10 mouse cellular contexts compared by ENCODE assay signal in genomic region chr9:57744462-57745091, GRCm38 (mm10). TPM values are rescaled to one million over a fixed set of nuclear protein-coding genes. Genes with fewer than 3 reads are reported as not detected.
DNase-seq lines count a peak whose midpoint lies in the region; ATAC-seq and TF ChIP-seq lines count a peak whose summit lies in the region.
"Had no signal": no experiment of that assay in that cellular context is flagged by ENCODE, and none has a peak within 500 bp of the region (broad histone marks: within the 10 kb centered on the region; RNA-seq: fewer than 3 reads in every experiment).

No protein-coding gene starts in this region.

- H3K36me3 ChIP-seq in heart, embryonic 10.5 days = peaks cover 95% of the 10 kb centered on the region
- H3K36me3 ChIP-seq in heart, embryonic 11.5 days (ENCODE audit: control insufficient read depth, insufficient read depth, low read length) = peaks cover 35% of the 10 kb centered on the region
- peaks cover 82% of the 10 kb centered on the region for H3K36me3 ChIP-seq in embryonic facial prominence, embryonic 14.5 days (ENCODE audit: control insufficient read depth, insufficient read depth, low read length)
- H3K36me3 ChIP-seq in liver, embryonic 11.5 days (ENCODE audit: control insufficient read depth, insufficient read depth, low read length) = peaks cover 42% of the 10 kb centered on the region
- peaks cover 68% of the 10 kb centered on the region for H3K36me3 ChIP-seq in small intestine, adult 2 months (ENCODE audit: control insufficient read depth, insufficient read depth, low read length)

- ATAC-seq in heart, embryonic 11.5 days (replicated peaks; ENCODE audit: insufficient number of reproducible peaks, low FRiP score, low TSS enrichment) = no peak
- 0 out of 2 replicates have a peak, but pooled peaks have one; percentile 33 for ATAC-seq in embryonic facial prominence, embryonic 14.5 days (ENCODE audit: low read depth)
- no peak for ATAC-seq in liver, embryonic 11.5 days (replicated peaks; ENCODE audit: low FRiP score)

- H3K27me3 ChIP-seq in heart, embryonic 10.5 days (ENCODE audit: insufficient read depth, poor library complexity, severe bottlenecking) = no peaks in the 10 kb centered on the region
- no peaks in the 10 kb centered on the region for H3K27me3 ChIP-seq in heart, embryonic 11.5 days (ENCODE audit: control insufficient read depth, insufficient read depth, low read length)
- H3K27me3 ChIP-seq in embryonic facial prominence, embryonic 14.5 days (replicated peaks; ENCODE audit: control insufficient read depth, insufficient read depth, low read length) = no peaks in the 10 kb centered on the region
- no peaks in the 10 kb centered on the region for H3K27me3 ChIP-seq in liver, embryonic 11.5 days (replicated peaks; ENCODE audit: control insufficient read depth, insufficient read depth, low read length)
- no peaks in the 10 kb centered on the region for H3K27me3 ChIP-seq in small intestine, adult 2 months (ENCODE audit: control insufficient read depth, insufficient read depth, low read length)
- H3K27me3 ChIP-seq: limb, embryonic 15.5 days had no signal

- no peak overlapping the region for H3K4me2 ChIP-seq in heart, embryonic 11.5 days
- H3K4me2 ChIP-seq in embryonic facial prominence, embryonic 14.5 days (ENCODE audit: low read depth, low read length) = no peak overlapping the region
- no peak overlapping the region for H3K4me2 ChIP-seq in liver, embryonic 11.5 days
- H3K4me2 ChIP-seq: limb, embryonic 15.5 days had no signal

- no peak overlapping the region for H3K9ac ChIP-seq in heart, embryonic 11.5 days (ENCODE audit: low read depth, low read length)
- H3K9ac ChIP-seq in embryonic facial prominence, embryonic 14.5 days (ENCODE audit: low read depth, low read length) = no peak overlapping the region
- no peak overlapping the region for H3K9ac ChIP-seq in liver, embryonic 11.5 days (ENCODE audit: low read depth, low read length)
- H3K9ac ChIP-seq: limb, embryonic 15.5 days had no signal

- H3K4me3 ChIP-seq in heart, embryonic 10.5 days = no peak overlapping the region
- H3K4me3 ChIP-seq in heart, embryonic 11.5 days (ENCODE audit: low read depth, low read length) = no peak overlapping the region
- no peak overlapping the region for H3K4me3 ChIP-seq in embryonic facial prominence, embryonic 14.5 days (ENCODE audit: low read depth, low read length)
- no peak overlapping the region for H3K4me3 ChIP-seq in liver, embryonic 11.5 days (ENCODE audit: low read depth, low read length)
- H3K4me3 ChIP-seq in small intestine, adult 2 months (ENCODE audit: low read depth, low read length) = no peak overlapping the region
- H3K4me3 ChIP-seq: limb, embryonic 15.5 days had no signal

- WGBS in heart, embryonic 10.5 days = 66% methylated on average over 3 of the region's 3 CpGs
- WGBS in heart, embryonic 11.5 days (ENCODE audit: insufficient replicate concordance) = 63% methylated on average over 3 of the region's 3 CpGs
- WGBS in embryonic facial prominence, embryonic 14.5 days = 64% methylated on average over 3 of the region's 3 CpGs
- WGBS in liver, embryonic 11.5 days = 69% methylated on average over 3 of the region's 3 CpGs
- WGBS in small intestine, adult 2 months = 58% methylated on average over 3 of the region's 3 CpGs

- H3K27ac ChIP-seq in heart, embryonic 10.5 days = no peak overlapping the region
- H3K27ac ChIP-seq in heart, embryonic 11.5 days (ENCODE audit: low read depth, low read length) = no peak overlapping the region
- no peak overlapping the region for H3K27ac ChIP-seq in embryonic facial prominence, embryonic 14.5 days (replicated peaks; ENCODE audit: low read depth, low read length)
- H3K27ac ChIP-seq in liver, embryonic 11.5 days (ENCODE audit: low read depth, low read length) = no peak overlapping the region
- H3K27ac ChIP-seq in small intestine, adult 2 months (ENCODE audit: insufficient read depth, low read depth, low read length) = no peak overlapping the region
- H3K27ac ChIP-seq: limb, embryonic 15.5 days had no signal

- H3K4me1 ChIP-seq in heart, embryonic 10.5 days = no peaks in the 10 kb centered on the region
- no peaks in the 10 kb centered on the region for H3K4me1 ChIP-seq in heart, embryonic 11.5 days (ENCODE audit: control insufficient read depth, insufficient read depth, low read length)
- H3K4me1 ChIP-seq in embryonic facial prominence, embryonic 14.5 days (ENCODE audit: control insufficient read depth, insufficient read depth, low read length) = no peaks in the 10 kb centered on the region
- H3K4me1 ChIP-seq in liver, embryonic 11.5 days (replicated peaks; ENCODE audit: control insufficient read depth, insufficient read depth, low read length) = no peaks in the 10 kb centered on the region
- H3K4me1 ChIP-seq in small intestine, adult 2 months (ENCODE audit: control insufficient read depth, insufficient read depth, insufficient read length, low read length) = peaks cover 14% of the 10 kb centered on the region; the same call in 1 of the 2 replicates
- H3K4me1 ChIP-seq: limb, embryonic 15.5 days had no signal

- DNase-seq in heart, embryonic 10.5 days (ENCODE audit: low spot score) = peak; percentile 75
- DNase-seq in CD4-positive helper T cell, adult 2 months (ENCODE audit: low read depth, low spot score) = peak; percentile 71
- peak; percentile 69 for DNase-seq in adipocyte (ENCODE audit: low spot score)
- DNase-seq in embryonic facial prominence, embryonic 14.5 days (ENCODE audit: low spot score) = peak; percentile 69
- DNase-seq in liver, embryonic 11.5 days (ENCODE audit: low spot score) = peak; percentile 34
- no peak for DNase-seq in left cerebral cortex, adult 11 months (ENCODE audit: low spot score)

- TF ChIP-seq POLR2A in small intestine, adult 2 months (IDR thresholded peaks at IDR 0.05; ENCODE audit: low read depth, low read length) = no peak

- peak; percentile 23; the same call in 1 of the 2 replicates for TF ChIP-seq CTCF in small intestine, adult 2 months (IDR thresholded peaks at IDR 0.05; ENCODE audit: extremely low read depth, insufficient read length, insufficient replicate concordance, low read depth, low read length)

- H3K9me3 ChIP-seq in heart, embryonic 10.5 days = no peaks in the 10 kb centered on the region
- no peaks in the 10 kb centered on the region for H3K9me3 ChIP-seq in heart, embryonic 11.5 days (replicated peaks; ENCODE audit: control insufficient read depth, low read length)
- H3K9me3 ChIP-seq in embryonic facial prominence, embryonic 14.5 days (ENCODE audit: control insufficient read depth, low read length) = no peaks in the 10 kb centered on the region
- no peaks in the 10 kb centered on the region for H3K9me3 ChIP-seq in liver, embryonic 11.5 days (ENCODE audit: control insufficient read depth, low read length)
- H3K9me3 ChIP-seq: limb, embryonic 15.5 days had no signal

RNA-seq across cellular contexts. Expression of gene Clk3, which starts 21.1 kb away (rescaled TPM):
- 70.6 and 79.7 TPM in 2 replicates for polyA plus RNA-seq in heart, embryonic 10.5 days (2016; fragmentation: Nextera tagmentation; extraction: Ambion mirVana)
- polyA plus RNA-seq in heart, embryonic 11.5 days (2014; fragmentation: Nextera tagmentation; extraction: Ambion mirVana) = 64.2 and 73.5 TPM in 2 replicates
- polyA plus RNA-seq in embryonic facial prominence, embryonic 14.5 days (2014; fragmentation: Nextera tagmentation; extraction: Ambion mirVana) = 54.7 and 59.6 TPM in 2 replicates
- 85.0 and 85.1 TPM in 2 replicates for polyA plus RNA-seq in liver, embryonic 11.5 days (2014; fragmentation: Nextera tagmentation; extraction: Ambion mirVana)
- polyA plus RNA-seq in small intestine, adult 2 months (2012; rRNA removed) = 30.7 and 66.1 TPM in 2 replicates

RNA-seq across cellular contexts. Expression of gene Edc3, which starts 36.2 kb away (rescaled TPM):
- 24.7 and 28.5 TPM in 2 replicates for polyA plus RNA-seq in heart, embryonic 10.5 days (2016; fragmentation: Nextera tagmentation; extraction: Ambion mirVana)
- polyA plus RNA-seq in heart, embryonic 11.5 days (2014; fragmentation: Nextera tagmentation; extraction: Ambion mirVana) = 14.3 and 15.5 TPM in 2 replicates
- 22.1 and 25.0 TPM in 2 replicates for polyA plus RNA-seq in embryonic facial prominence, embryonic 14.5 days (2014; fragmentation: Nextera tagmentation; extraction: Ambion mirVana)
- polyA plus RNA-seq in liver, embryonic 11.5 days (2014; fragmentation: Nextera tagmentation; extraction: Ambion mirVana) = 22.2 and 23.5 TPM in 2 replicates
- polyA plus RNA-seq in small intestine, adult 2 months (2012; rRNA removed) = 3.7 and 8.0 TPM in 2 replicates

RNA-seq across cellular contexts. Expression of gene Cyp1a1, which starts 56.8 kb away (rescaled TPM):
- 0.05 TPM in 1 of 2 replicates, not detected in the other for polyA plus RNA-seq in heart, embryonic 10.5 days (2016; fragmentation: Nextera tagmentation; extraction: Ambion mirVana)
- polyA plus RNA-seq in heart, embryonic 11.5 days (2014; fragmentation: Nextera tagmentation; extraction: Ambion mirVana) = not detected in 2 replicates
- polyA plus RNA-seq in embryonic facial prominence, embryonic 14.5 days (2014; fragmentation: Nextera tagmentation; extraction: Ambion mirVana) = 0.08 TPM in 1 of 2 replicates, not detected in the other
- 0.66 and 0.92 TPM in 2 replicates for polyA plus RNA-seq in liver, embryonic 11.5 days (2014; fragmentation: Nextera tagmentation; extraction: Ambion mirVana)
- polyA plus RNA-seq in small intestine, adult 2 months (2012; rRNA removed) = 0.51 and 0.79 TPM in 2 replicates
- polyA plus RNA-seq: stomach, embryonic 14.5 days had no signal
